Comparison of ENCODE assay signal across 13 mouse cellular contexts in genomic region chr7:119875776-119876440, GRCm38 (mm10). TPM values are rescaled to one million over a fixed set of nuclear protein-coding genes. Genes with fewer than 3 reads are reported as not detected.
A peak's percentile ranks its signal among the peaks of the same experiment; 100 is the strongest.
DNase-seq lines count a peak whose midpoint lies in the region; ATAC-seq and TF ChIP-seq lines count a peak whose summit lies in the region.
"Had no signal": no experiment of that assay in that cellular context is flagged by ENCODE, and none has a peak within 500 bp of the region (broad histone marks: within the 10 kb centered on the region; RNA-seq: fewer than 3 reads in every experiment).

No protein-coding gene starts in this region.

- no peak overlapping the region for H3K4me2 ChIP-seq in hindbrain, embryonic 16.5 days (ENCODE audit: low read length)
- H3K4me2 ChIP-seq: embryonic facial prominence, embryonic 15.5 days had no signal

- 49% methylated on average over 3 of the region's 3 CpGs for WGBS in hindbrain, embryonic 16.5 days
- 60% methylated on average over 3 of the region's 3 CpGs for WGBS in hindbrain, embryonic 10.5 days
- WGBS in lung, adult 2 months, result 40% methylated on average over 3 of the region's 3 CpGs

- no peaks in the 10 kb centered on the region for H3K9me3 ChIP-seq in hindbrain, embryonic 16.5 days (ENCODE audit: control insufficient read depth, low read length)
- no peaks in the 10 kb centered on the region for H3K9me3 ChIP-seq in hindbrain, embryonic 10.5 days
- H3K9me3 ChIP-seq: embryonic facial prominence, embryonic 15.5 days; heart, embryonic 10.5 days had no signal

- H3K27ac ChIP-seq in hindbrain, embryonic 16.5 days (ENCODE audit: low read depth, low read length), result no peak overlapping the region
- H3K27ac ChIP-seq in hindbrain, embryonic 10.5 days, result no peak overlapping the region
- 0 out of 2 replicates have a peak overlapping the region, but pooled peaks have one; percentile 27 for H3K27ac ChIP-seq in brown adipose tissue, adult 24 weeks (replicated peaks; ENCODE audit: low read depth, low read length)
- H3K27ac ChIP-seq: embryonic facial prominence, embryonic 15.5 days; heart, embryonic 10.5 days had no signal

- no peak for DNase-seq in hindbrain, embryonic 10.5 days (ENCODE audit: low spot score)
- peak; percentile 56 for DNase-seq in fat pad, adult 2 months (ENCODE audit: extremely low read depth, low read depth, low spot score)
- peak; percentile 61 to 73 for DNase-seq in left cerebral cortex, adult 9 months (ENCODE audit: low spot score in 2 of 2)
- DNase-seq in embryo, embryonic 10 days (ENCODE audit: low spot score), result no peak
- no peak for DNase-seq in lung, adult 2 months
- DNase-seq in adrenal gland, adult (ENCODE audit: inconsistent age in 2 of 2, low spot score in 1 of 2), result no peak
- DNase-seq: adrenal gland, adult 2 months; thymus, postnatal 36 days had no signal

- H3K27me3 ChIP-seq in hindbrain, embryonic 16.5 days (replicated peaks; ENCODE audit: control insufficient read depth, insufficient read depth, low read length), result no peaks in the 10 kb centered on the region
- no peaks in the 10 kb centered on the region for H3K27me3 ChIP-seq in hindbrain, embryonic 10.5 days (ENCODE audit: insufficient read depth, poor library complexity, severe bottlenecking)
- H3K27me3 ChIP-seq: embryonic facial prominence, embryonic 15.5 days had no signal

- no peak overlapping the region for H3K4me3 ChIP-seq in hindbrain, embryonic 16.5 days (ENCODE audit: low read length)
- H3K4me3 ChIP-seq in hindbrain, embryonic 10.5 days, result no peak overlapping the region
- H3K4me3 ChIP-seq in brown adipose tissue, adult 24 weeks (ENCODE audit: insufficient read depth, low read depth, low read length), result no peak overlapping the region
- no peak overlapping the region for H3K4me3 ChIP-seq in lung, adult 2 months (replicated peaks; ENCODE audit: extremely low read depth, low read depth, low read length)
- H3K4me3 ChIP-seq: embryonic facial prominence, embryonic 15.5 days; heart, embryonic 10.5 days had no signal

- no peak for TF ChIP-seq POLR2A in lung, adult 2 months (IDR thresholded peaks at IDR 0.05; ENCODE audit: borderline replicate concordance, extremely low read depth, low read depth, low read length)

- TF ChIP-seq CTCF in lung, adult 2 months (IDR thresholded peaks at IDR 0.05; ENCODE audit: insufficient read depth, low read length), result no peak

- peak; percentile 64 for ATAC-seq in hindbrain, embryonic 16.5 days
- ATAC-seq: intestine, postnatal 0 days had no signal

- no peak overlapping the region for H3K9ac ChIP-seq in hindbrain, embryonic 16.5 days (ENCODE audit: low read depth, low read length)
- H3K9ac ChIP-seq: embryonic facial prominence, embryonic 15.5 days had no signal

- H3K4me1 ChIP-seq in hindbrain, embryonic 16.5 days (ENCODE audit: control insufficient read depth, insufficient read depth, low read depth, low read length), result no peaks in the 10 kb centered on the region
- H3K4me1 ChIP-seq in hindbrain, embryonic 10.5 days (replicated peaks), result no peaks in the 10 kb centered on the region
- H3K4me1 ChIP-seq in brown adipose tissue, adult 24 weeks (ENCODE audit: control insufficient read depth, insufficient read depth, insufficient read length, low read length), result peaks cover 18% of the 10 kb centered on the region
- peaks cover 6% of the 10 kb centered on the region for H3K4me1 ChIP-seq in lung, adult 2 months (ENCODE audit: control insufficient read depth, insufficient read depth, low read length)
- H3K4me1 ChIP-seq: heart, embryonic 10.5 days had no signal

- no peaks in the 10 kb centered on the region for H3K36me3 ChIP-seq in hindbrain, embryonic 16.5 days (ENCODE audit: control insufficient read depth, insufficient read depth, low read length)
- H3K36me3 ChIP-seq in hindbrain, embryonic 10.5 days, result peaks cover 18% of the 10 kb centered on the region

RNA-seq across cellular contexts. Expression of gene Lyrm1, which starts 19.8 kb away (rescaled TPM):
- polyA plus RNA-seq in hindbrain, embryonic 16.5 days (2015; fragmentation: Nextera tagmentation; extraction: Ambion mirVana), result 19.2 and 21.0 TPM in 2 replicates
- polyA plus RNA-seq in hindbrain, embryonic 10.5 days (2016; fragmentation: Nextera tagmentation; extraction: Ambion mirVana), result 12.0 and 14.3 TPM in 2 replicates
- polyA plus RNA-seq in brown adipose tissue, adult 24 weeks (2012; ENCODE audit: insufficient read depth, insufficient read length, missing spikeins), result 11.7 and 17.5 TPM in 2 replicates
- polyA plus RNA-seq in lung, adult 2 months (2012; rRNA removed), result 1.3 and 3.0 TPM in 2 replicates

RNA-seq across cellular contexts. Expression of gene Dcun1d3, which starts 20.2 kb away (rescaled TPM):
- polyA plus RNA-seq in hindbrain, embryonic 16.5 days (2015; fragmentation: Nextera tagmentation; extraction: Ambion mirVana), result 15.2 and 18.5 TPM in 2 replicates
- 11.4 and 14.7 TPM in 2 replicates for polyA plus RNA-seq in hindbrain, embryonic 10.5 days (2016; fragmentation: Nextera tagmentation; extraction: Ambion mirVana)
- 18.4 and 21.7 TPM in 2 replicates for polyA plus RNA-seq in brown adipose tissue, adult 24 weeks (2012; ENCODE audit: insufficient read depth, insufficient read length, missing spikeins)
- polyA plus RNA-seq in lung, adult 2 months (2012; rRNA removed), result 4.1 and 6.7 TPM in 2 replicates

Comparison
In these comparisons a context has a peak if more than half of its experiments do, and no peak if none do; other contexts are left out.
1. DNase-seq: peak in fat pad, adult 2 months (single experiment) and left cerebral cortex, adult 9 months (2 of 2); none in hindbrain, embryonic 10.5 days (single experiment), embryo, embryonic 10 days (single experiment), lung, adult 2 months (single experiment) and adrenal gland, adult (0 of 2).